Mouse (Mus musculus): ENCODE results near the gene Vmn1r8.
"Not testable (repeated sequence)": the region's sequence is repeated elsewhere in the genome, so short reads cannot be mapped to it uniquely, and the experiment has no call there.

Vmn1r8 gene

DNA sequence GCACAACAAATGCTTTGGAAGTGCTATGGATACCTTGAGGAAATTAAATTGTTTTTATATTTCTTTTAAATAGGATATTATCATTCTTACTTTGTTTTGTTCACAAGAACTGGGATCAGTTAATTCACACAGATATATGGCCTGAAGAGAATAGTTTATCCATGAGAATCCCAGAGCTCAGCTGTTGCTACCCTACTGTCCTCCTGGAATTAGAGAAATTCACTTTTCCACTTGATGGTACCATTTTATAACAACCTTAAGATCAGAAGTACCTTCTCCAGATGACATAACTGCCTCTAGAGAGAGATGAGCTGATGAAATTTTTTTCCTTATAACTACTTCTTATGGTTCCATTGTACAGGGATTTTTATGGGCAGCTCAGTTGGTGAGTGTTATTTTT, at the start of gene Vmn1r8:
Vmn1r8 (plus strand) TSS at position 301 of the 400 bp plus-strand sequence.
- DNase-seq = no peak

DNA sequence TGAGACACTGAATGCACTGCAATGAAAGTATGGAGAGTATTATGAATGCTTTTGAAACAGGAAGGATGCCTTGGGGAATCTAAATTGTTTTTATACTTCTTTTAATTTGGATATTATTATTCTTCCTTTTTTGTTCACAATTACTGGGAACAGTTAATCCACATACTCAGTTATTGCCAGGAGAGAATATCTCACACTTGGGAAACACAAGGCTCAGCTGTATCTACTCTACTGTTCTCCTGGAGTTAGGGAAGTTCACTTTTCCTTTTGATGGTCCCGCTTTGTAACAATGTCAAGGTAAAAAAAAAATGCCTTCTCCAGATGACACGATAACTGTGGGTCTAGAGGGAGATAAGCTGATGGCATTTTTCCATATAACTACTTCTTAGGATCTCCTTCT, 35.1 kb upstream of the Vmn1r8 start, which contains the start of gene Vmn1r6:
Vmn1r6 (plus strand) TSS at position 301 of the 400 bp plus-strand sequence.
- DNase-seq = no peak

DNA sequence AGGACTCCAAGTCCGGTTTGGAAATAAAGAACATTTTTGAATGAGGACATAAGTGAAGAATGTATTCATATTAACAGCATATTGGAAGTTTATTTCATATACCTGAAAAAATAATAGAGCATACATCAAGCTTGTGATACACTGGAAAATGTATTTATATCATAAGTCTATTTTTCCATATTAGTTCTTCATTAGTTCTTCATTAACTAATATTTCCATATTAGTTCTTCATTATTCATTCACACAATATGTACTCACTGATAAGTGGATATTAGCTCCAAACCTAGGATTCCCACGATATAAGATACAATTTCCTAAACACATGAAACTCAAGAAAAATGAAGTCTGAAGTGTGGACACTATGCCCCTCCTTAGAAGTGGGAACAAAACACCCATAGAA, 6.9 kb upstream of the Vmn1r8 start, which contains the start of gene Vmn1r7:
Vmn1r7 (minus strand) TSS at position 101 of the 400 bp plus-strand sequence.
- not testable (repeated sequence) for DNase-seq

DNA sequence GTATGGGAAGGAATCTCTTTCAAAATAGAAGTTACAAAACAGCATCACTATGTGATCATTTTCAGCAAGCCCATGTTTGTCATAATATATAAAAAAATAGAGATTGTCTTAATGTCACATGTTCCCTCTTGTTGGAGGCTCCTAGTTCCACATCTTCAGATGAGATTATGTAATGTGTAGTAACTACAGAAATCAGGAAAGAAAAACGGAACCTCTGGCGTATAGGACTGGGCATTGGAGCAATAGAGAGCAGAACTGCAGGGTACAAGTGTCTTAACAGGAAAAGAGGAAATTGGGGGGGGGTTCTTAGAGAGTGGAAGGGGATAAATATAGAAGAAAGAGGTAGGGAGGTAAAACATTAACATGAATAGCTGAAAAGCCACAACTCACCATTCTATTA, 2.6 kb downstream of the Vmn1r8 start:
- no peak for DNase-seq

DNA sequence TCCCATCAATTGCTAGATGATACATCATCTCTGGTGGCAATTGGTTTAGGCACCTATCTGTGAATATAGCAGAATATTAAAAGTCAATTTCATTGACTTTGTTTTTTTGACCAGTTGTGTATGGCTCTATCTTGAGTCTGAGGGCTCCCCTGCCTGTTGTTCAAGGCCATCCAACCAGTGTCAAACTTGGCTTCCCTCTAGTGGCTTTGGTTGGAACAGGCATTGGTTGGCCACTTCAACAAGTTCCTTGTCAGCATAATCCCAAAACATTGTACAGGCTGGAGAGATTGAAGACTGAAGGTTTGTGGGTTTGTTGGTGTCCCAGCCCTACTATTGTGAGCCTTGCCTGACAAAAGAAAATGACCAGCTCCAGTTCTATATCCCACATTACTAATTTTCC, 31.6 kb downstream of the Vmn1r8 start:
- DNase-seq = peak in 1 of 2 experiments; percentile 4

DNA sequence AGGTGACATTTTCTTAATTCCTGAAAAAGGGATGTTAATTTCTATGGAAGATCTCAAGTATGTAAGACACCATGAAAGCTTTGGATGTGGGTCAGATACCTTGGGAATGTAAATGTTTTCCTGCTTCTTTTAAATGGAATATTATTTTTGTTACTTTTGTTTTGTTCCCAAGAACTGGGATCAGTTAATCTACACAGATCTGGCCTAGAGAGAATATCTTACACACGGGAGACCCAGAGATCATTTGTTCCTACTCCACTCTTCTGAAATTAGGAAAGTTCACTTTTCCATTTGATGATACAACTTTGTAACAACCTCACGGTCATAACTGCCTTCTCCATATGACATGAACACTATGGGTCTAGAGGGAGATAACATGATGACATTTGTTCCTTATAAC, 34.4 kb downstream of the Vmn1r8 start, which contains the start of gene Vmn1r9:
Vmn1r9 (plus strand) TSS at position 301 of the 400 bp plus-strand sequence.
- no peak for DNase-seq

Measured in spleen, adult 18-20 months (tissue).